Mouse (Mus musculus): ENCODE results near the gene Ripor3. TPM values are rescaled to one million over a fixed set of nuclear protein-coding genes. Genes with fewer than 3 reads are reported as not detected.

Gene Ripor3
- total and polyA plus RNA-seq, 3 experiments, result 1.9 to 6.9 (median 6.5) TPM

GRCm38 (mm10) chr2:168023763-168024402, 13.5 kb upstream of the Ripor3 start:
- Histone ChIP-seq H3K36me3 (replicated peaks) (no peaks in the 10 kb centered on the region), H3K4me1 (ENCODE audit: insufficient read depth, low read depth, low read length) (no peaks in the 10 kb centered on the region), H3K27me3 (ENCODE audit: insufficient read depth, low read length) (peaks cover 5% of the 10 kb centered on the region; the same call in 1 of the 2 replicates), H3K4me3 (ENCODE audit: low read depth, low read length) (peak overlapping the region; percentile 17; the same call in 1 of the 2 replicates), H3K9me3 (replicated peaks) (peaks cover 6% of the 10 kb centered on the region)
- no peak for DNase-seq (ENCODE audit: low spot score)
- no peak for TF ChIP-seq GATA2 (IDR thresholded peaks at IDR 0.05; ENCODE audit: borderline replicate concordance, low read depth, low read length)
- 0 out of 2 replicates have a peak, but pooled peaks have one; percentile 63 for TF ChIP-seq POLR2AphosphoS5 (IDR thresholded peaks at IDR 0.05; ENCODE audit: insufficient replicate concordance, low read depth, low read length)
- no peak for ATAC-seq (ENCODE audit: extremely low read depth, insufficient number of reproducible peaks, low FRiP score, poor library complexity, severe bottlenecking)

GRCm38 (mm10) chr2:168019201-168019715, 8.8 kb upstream of the Ripor3 start:
- Histone ChIP-seq H3K36me3 (replicated peaks) (no peaks in the 10 kb centered on the region), H3K4me1 (ENCODE audit: insufficient read depth, low read depth, low read length) (no peaks in the 10 kb centered on the region), H3K4me3 (ENCODE audit: low read depth, low read length) (no peak overlapping the region), H3K27me3 (ENCODE audit: insufficient read depth, low read length) (peaks cover 10% of the 10 kb centered on the region; the same call in 1 of the 2 replicates), H3K9me3 (replicated peaks) (no peaks in the 10 kb centered on the region)
- ATAC-seq (ENCODE audit: extremely low read depth, insufficient number of reproducible peaks, low FRiP score, poor library complexity, severe bottlenecking) (no peak), DNase-seq (ENCODE audit: low spot score) (no peak)
- TF ChIP-seq CTCF (IDR thresholded peaks at IDR 0.05; ENCODE audit: low read depth, low read length), result no peak
- TF ChIP-seq GATA2 (IDR thresholded peaks at IDR 0.05; ENCODE audit: borderline replicate concordance, low read depth, low read length), result no peak
- TF ChIP-seq GATA1 (IDR thresholded peaks at IDR 0.05; ENCODE audit: borderline replicate concordance, low read length), result no peak
- no peak for TF ChIP-seq TAL1 (conservative IDR thresholded peaks at IDR 0.05; ENCODE audit: low read depth, low read length)

GRCm38 (mm10) chr2:168016951-168017391, 6.6 kb upstream of the Ripor3 start:
- no peak for DNase-seq (ENCODE audit: low spot score)
- H3K4me1 ChIP-seq (ENCODE audit: insufficient read depth, low read depth, low read length), result no peaks in the 10 kb centered on the region
- H3K9me3 ChIP-seq (replicated peaks), result no peaks in the 10 kb centered on the region
- ATAC-seq (ENCODE audit: extremely low read depth, insufficient number of reproducible peaks, low FRiP score, poor library complexity, severe bottlenecking), result peak; percentile 45; the same call in 1 of the 2 replicates
- H3K36me3 ChIP-seq (replicated peaks), result no peaks in the 10 kb centered on the region
- no peak overlapping the region for H3K4me3 ChIP-seq (ENCODE audit: low read depth, low read length)
- TF ChIP-seq POLR2AphosphoS5 (IDR thresholded peaks at IDR 0.05; ENCODE audit: insufficient replicate concordance, low read depth, low read length) (no peak), CTCF (IDR thresholded peaks at IDR 0.05; ENCODE audit: low read depth, low read length) (peak; percentile 91)
- H3K27me3 ChIP-seq (ENCODE audit: insufficient read depth, low read length), result peaks cover 13% of the 10 kb centered on the region

- ATAC-seq (ENCODE audit: extremely low read depth, insufficient number of reproducible peaks, low FRiP score, poor library complexity, severe bottlenecking) (no peak), DNase-seq (ENCODE audit: low spot score) (peak; percentile 30)
- Histone ChIP-seq H3K27me3 (ENCODE audit: insufficient read depth, low read length) (peaks cover 21% of the 10 kb centered on the region), H3K9me3 (replicated peaks) (no peaks in the 10 kb centered on the region), H3K4me3 (ENCODE audit: low read depth, low read length) (no peak overlapping the region), H3K4me1 (ENCODE audit: insufficient read depth, low read depth, low read length) (no peaks in the 10 kb centered on the region; the same call in 1 of the 2 replicates), H3K36me3 (replicated peaks) (no peaks in the 10 kb centered on the region)
- TF ChIP-seq POLR2AphosphoS5 (IDR thresholded peaks at IDR 0.05; ENCODE audit: insufficient replicate concordance, low read depth, low read length), result no peak
- TF ChIP-seq GATA1 (IDR thresholded peaks at IDR 0.05; ENCODE audit: borderline replicate concordance, low read length), result no peak
- TF ChIP-seq CTCF (IDR thresholded peaks at IDR 0.05; ENCODE audit: low read depth, low read length), result no peak
- TF ChIP-seq TAL1 (conservative IDR thresholded peaks at IDR 0.05; ENCODE audit: low read depth, low read length), result no peak
- TF ChIP-seq GATA2 (IDR thresholded peaks at IDR 0.05; ENCODE audit: borderline replicate concordance, low read depth, low read length), result no peak
Measured at GRCm38 (mm10) chr2:168010893-168011292, 475 bp upstream of the Ripor3 start.

- DNase-seq (ENCODE audit: low spot score) (no peak), ATAC-seq (ENCODE audit: extremely low read depth, insufficient number of reproducible peaks, low FRiP score, poor library complexity, severe bottlenecking) (no peak)
- Histone ChIP-seq H3K9me3 (replicated peaks) (no peaks in the 10 kb centered on the region), H3K27me3 (ENCODE audit: insufficient read depth, low read length) (peaks cover 23% of the 10 kb centered on the region), H3K36me3 (replicated peaks) (no peaks in the 10 kb centered on the region), H3K4me1 (ENCODE audit: insufficient read depth, low read depth, low read length) (no peaks in the 10 kb centered on the region; the same call in 1 of the 2 replicates), H3K4me3 (ENCODE audit: low read depth, low read length) (no peak overlapping the region)
- no peak for TF ChIP-seq CTCF (IDR thresholded peaks at IDR 0.05; ENCODE audit: low read depth, low read length)
- no peak for TF ChIP-seq POLR2AphosphoS5 (IDR thresholded peaks at IDR 0.05; ENCODE audit: insufficient replicate concordance, low read depth, low read length)
- no peak for TF ChIP-seq TAL1 (conservative IDR thresholded peaks at IDR 0.05; ENCODE audit: low read depth, low read length)
- TF ChIP-seq GATA1 (IDR thresholded peaks at IDR 0.05; ENCODE audit: borderline replicate concordance, low read length), result no peak
- no peak for TF ChIP-seq GATA2 (IDR thresholded peaks at IDR 0.05; ENCODE audit: borderline replicate concordance, low read depth, low read length)
Measured at GRCm38 (mm10) chr2:168008132-168008531, 2.3 kb downstream of the Ripor3 start.

GRCm38 (mm10) chr2:168006489-168006888, 3.9 kb downstream of the Ripor3 start:
- no peaks in the 10 kb centered on the region for H3K9me3 ChIP-seq (replicated peaks)
- DNase-seq (ENCODE audit: low spot score) (no peak), ATAC-seq (ENCODE audit: extremely low read depth, insufficient number of reproducible peaks, low FRiP score, poor library complexity, severe bottlenecking) (no peak)
- no peak for TF ChIP-seq TAL1 (conservative IDR thresholded peaks at IDR 0.05; ENCODE audit: low read depth, low read length)
- TF ChIP-seq CTCF (IDR thresholded peaks at IDR 0.05; ENCODE audit: low read depth, low read length), result no peak
- TF ChIP-seq GATA1 (IDR thresholded peaks at IDR 0.05; ENCODE audit: borderline replicate concordance, low read length), result no peak
- no peak for TF ChIP-seq POLR2AphosphoS5 (IDR thresholded peaks at IDR 0.05; ENCODE audit: insufficient replicate concordance, low read depth, low read length)
- no peak for TF ChIP-seq GATA2 (IDR thresholded peaks at IDR 0.05; ENCODE audit: borderline replicate concordance, low read depth, low read length)
- no peak overlapping the region for H3K4me3 ChIP-seq (ENCODE audit: low read depth, low read length)
- no peaks in the 10 kb centered on the region; the same call in 1 of the 2 replicates for H3K4me1 ChIP-seq (ENCODE audit: insufficient read depth, low read depth, low read length)
- H3K36me3 ChIP-seq (replicated peaks), result no peaks in the 10 kb centered on the region
- peaks cover 13% of the 10 kb centered on the region for H3K27me3 ChIP-seq (ENCODE audit: insufficient read depth, low read length)

All from G1E (cell line).